Mouse (Mus musculus) c-Kit-positive CD71-positive TER-119-positive erythroid progenitor cells, embryonic 14.5 days (primary cell): ENCODE results near the gene Zfp593.

Experiments
- DNase-seq: peaks from one replicate; pipeline ENCODE4 v3.0.0-alpha.2; 2013; ENCODE audit warnings: low spot score

Gene Zfp593

GRCm38 (mm10) chr4:134230431-134230830 lies 15.0 kb downstream of the Zfp593 start:
- no peak for DNase-seq

GRCm38 (mm10) chr4:134227194-134227593 lies 18.2 kb downstream of the Zfp593 start, which contains the start of gene Catsper4:
Gene Catsper4 (minus strand): TSS chr4:134227383.
- no peak for DNase-seq

- no peak for DNase-seq
Observed at GRCm38 (mm10) chr4:134222793-134223600, 22.4 kb downstream of the Zfp593 start.

- no peak for DNase-seq
Observed at GRCm38 (mm10) chr4:134206488-134207053, 38.8 kb downstream of the Zfp593 start.

GRCm38 (mm10) chr4:134203340-134203896 lies 42.0 kb downstream of the Zfp593 start:
- DNase-seq: no peak

GRCm38 (mm10) chr4:134202904-134203303 lies 42.5 kb downstream of the Zfp593 start, which contains the start of gene Gm7534:
Gene Gm7534 (minus strand): TSS chr4:134203004.
- no peak for DNase-seq

GRCm38 (mm10) chr4:134199371-134199770 lies 46.0 kb downstream of the Zfp593 start:
- no peak for DNase-seq
